Mouse (Mus musculus) leukemia stem cell, adult 10-12 weeks (primary cell): ENCODE data around the gene Usf1. TPM values are rescaled to one million over a fixed set of nuclear protein-coding genes. Genes with fewer than 3 reads are reported as not detected.

Experiments
- polyA plus RNA-seq: library from polyadenylated mRNA; stranded (reverse); fragments of >175 nt; gene quantifications from 2 replicates; pipeline ENCODE4 v1.2.3, GENCODE M21; 2012; ENCODE audit warnings: low replicate concordance

The Usf1 gene
- 16.5 and 28.1 TPM in 2 replicates for polyA plus RNA-seq

DNA sequence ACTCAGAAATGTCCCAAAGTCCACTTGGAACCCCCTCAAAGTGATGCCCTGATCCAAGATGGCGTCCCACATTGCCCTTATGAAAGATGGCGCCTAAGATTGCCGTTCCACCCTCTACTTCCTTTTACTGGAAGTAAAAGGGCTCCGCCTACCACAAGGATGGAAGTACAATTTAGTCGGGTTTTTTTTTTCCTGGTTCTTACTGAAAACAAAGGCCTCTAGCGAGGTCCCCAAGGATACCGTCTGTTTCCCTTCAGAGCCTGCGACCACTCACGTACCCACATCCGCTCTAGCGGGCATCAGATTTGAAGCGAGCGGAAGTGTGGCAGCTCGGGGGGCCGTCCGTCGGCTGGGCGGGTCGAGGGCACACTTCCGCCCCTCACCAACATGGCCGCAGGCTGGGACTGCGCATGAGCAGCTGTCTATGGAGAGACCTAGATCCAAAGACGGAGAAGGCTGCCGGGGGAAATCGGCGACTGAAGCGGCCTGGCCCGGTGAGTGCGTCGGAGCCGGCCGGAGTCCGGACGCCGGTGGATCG, at the start of gene Usf1:
Gene Usf1 (plus strand): TSS at position 367 of the 538 bp plus-strand sequence.

DNA sequence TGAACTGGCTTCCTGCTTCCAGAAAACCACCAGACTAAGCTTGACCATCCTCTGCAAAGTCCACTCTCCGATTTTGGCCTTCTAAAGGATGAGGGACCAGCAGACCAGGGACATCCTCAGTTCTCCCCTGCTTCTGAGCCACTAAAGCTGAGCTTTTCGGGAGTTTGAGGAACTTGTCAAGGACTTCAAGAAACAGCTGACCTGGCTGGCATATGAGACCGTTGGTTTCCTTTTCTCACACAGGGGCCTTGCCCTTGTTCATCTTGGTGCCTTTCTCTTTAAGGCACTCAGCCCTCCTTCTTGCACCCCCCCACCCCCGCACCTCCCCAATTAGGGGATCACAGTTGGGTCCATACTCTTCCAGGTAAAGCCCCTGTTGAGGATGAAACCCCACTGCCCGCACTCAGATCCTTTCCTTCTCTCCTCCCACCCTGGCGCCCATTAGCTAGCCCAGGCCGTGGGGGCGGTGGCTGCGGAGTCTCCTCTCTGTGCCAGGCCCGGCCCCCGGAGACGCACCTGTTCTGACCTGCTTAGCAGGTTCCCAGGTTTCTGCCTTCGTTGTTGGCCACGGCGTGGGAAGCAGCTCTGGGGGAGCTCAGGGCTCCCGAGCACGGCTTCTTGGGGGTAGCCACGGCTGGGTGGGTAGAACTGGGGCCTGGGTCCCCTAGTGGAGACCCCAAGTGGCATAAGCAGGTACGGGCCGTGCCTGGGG, 41.1 kb upstream of the Usf1 start, which contains the start of gene Nectin4:
Gene Nectin4 (plus strand): TSS at position 255 of the 712 bp plus-strand sequence.

DNA sequence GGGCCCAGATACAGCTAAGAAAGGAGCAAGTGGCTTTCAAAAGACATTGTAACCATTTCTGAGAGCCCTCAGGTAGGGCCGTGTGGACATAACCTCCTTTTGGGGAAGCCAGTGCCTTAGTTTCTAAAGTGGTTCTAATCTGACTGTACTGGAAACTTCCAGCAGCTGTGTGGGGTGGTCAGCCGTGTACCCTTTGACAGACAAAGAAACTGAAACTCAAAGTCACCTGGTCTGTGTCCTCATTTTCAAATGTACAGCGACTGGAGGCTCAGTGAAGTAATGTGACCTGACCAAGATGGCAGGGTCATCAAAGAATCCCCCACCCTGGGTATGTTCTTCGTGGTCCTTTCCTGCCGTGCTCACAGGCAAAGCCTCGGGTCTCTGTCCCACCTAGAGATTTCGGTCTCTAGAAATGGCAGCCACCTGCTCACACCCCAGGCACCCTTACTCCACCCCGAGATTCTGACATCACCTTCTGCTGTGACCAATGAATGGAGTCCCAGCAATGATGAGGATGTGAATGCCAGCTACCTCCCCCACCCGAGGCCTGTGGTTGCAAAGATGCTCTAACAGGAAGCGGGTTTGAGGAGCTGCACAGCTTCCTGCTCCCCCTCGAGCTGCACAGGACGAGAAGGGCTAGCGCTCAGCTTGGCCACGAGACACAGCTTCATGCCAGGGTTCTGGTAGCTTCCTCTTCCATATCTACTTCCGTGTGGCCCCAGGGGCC, 22.6 kb upstream of the Usf1 start, which contains the start of gene Arhgap30:
Gene Arhgap30 (plus strand): TSS at position 579 of the 727 bp plus-strand sequence.

DNA sequence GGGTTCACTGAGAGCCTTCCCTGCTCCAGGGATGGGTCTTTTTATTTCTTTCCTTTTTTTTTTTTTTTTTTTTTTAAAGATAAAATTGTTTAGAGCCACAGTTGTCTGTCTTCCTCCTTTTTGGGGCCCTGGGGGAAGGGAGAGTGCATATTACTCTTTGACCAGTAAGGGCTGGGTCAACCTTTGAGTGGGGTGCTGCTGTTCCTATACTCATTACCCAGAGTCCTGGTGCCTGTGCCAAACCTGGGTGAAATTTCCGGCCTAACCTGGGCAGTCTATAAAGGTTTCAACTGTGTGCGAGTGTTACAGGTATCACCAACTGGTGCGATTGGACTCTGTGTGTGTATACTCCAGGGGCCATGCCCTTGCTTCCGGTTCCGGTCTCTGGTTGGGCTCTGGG, 7.5 kb downstream of the Usf1 start, which contains the start of gene Tstd1:
Gene Tstd1 (plus strand): TSS at position 213 of the 400 bp plus-strand sequence.

DNA sequence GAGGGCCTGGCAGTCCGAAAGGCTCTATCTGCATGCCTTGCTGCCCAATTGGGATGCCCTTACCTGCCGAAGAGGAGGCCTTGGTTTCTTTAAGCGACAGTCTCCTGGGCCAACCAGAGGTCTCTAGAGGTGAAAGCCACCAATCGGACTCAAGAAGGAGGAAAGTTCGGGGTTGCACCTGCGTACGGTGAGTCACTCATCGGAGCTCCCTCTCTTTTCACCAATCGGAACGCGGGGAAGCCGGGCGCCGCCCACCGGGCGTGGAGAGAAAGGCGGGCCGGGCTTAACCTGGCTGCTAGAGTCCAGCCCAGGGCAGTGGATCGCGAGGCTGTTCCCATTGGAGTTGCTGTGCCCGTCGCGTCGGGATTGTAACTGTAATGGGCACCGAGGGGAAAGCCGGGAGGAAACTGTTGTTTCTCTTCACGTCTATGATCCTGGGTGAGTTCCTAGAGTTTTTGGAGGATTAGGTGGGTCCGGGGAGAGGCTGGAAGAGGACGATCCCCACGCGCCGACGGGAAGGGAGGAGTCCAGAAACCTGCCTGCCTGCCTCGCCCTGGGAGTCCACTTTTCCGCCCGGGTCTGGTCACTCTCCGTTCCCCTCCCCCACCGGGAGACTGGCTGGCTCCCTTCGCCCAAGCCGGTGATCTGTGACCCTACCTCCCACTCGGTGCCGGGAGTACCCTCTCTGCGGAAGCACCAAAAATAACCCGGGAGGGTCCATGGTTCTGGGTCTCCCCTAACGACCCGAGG, 26.3 kb downstream of the Usf1 start, which contains the start of gene F11r:
Gene F11r (plus strand): TSS at position 272 of the 750 bp plus-strand sequence.

Other genes with a start within 250 kb of the Usf1 start
- gene Pcp4l1, start 215.0 kb upstream of the Usf1 start, polyA plus RNA-seq, result 0.62 and 0.98 TPM in 2 replicates
- not detected in 2 replicates for gene Nr1i3, start 197.3 kb upstream of the Usf1 start, polyA plus RNA-seq
- gene Tomm40l, start 188.8 kb upstream of the Usf1 start, polyA plus RNA-seq, result 26.4 and 37.3 TPM in 2 replicates
- not detected in 2 replicates for gene Apoa2, start 186.3 kb upstream of the Usf1 start, polyA plus RNA-seq
- gene Fcer1g, start 176.9 kb upstream of the Usf1 start, polyA plus RNA-seq, result 4.7 and 8.4 TPM in 2 replicates
- 0.84 and 2.4 TPM in 2 replicates for gene Adamts4, start 160.9 kb upstream of the Usf1 start, polyA plus RNA-seq
- gene Ndufs2, start 159.9 kb upstream of the Usf1 start, polyA plus RNA-seq, result 38.4 and 41.1 TPM in 2 replicates
- 42.5 and 71.9 TPM in 2 replicates for gene B4galt3, start 141.0 kb upstream of the Usf1 start, polyA plus RNA-seq
- 169 and 176 TPM in 2 replicates for gene Ppox, start 130.1 kb upstream of the Usf1 start, polyA plus RNA-seq
- gene Usp21, start 123.3 kb upstream of the Usf1 start, polyA plus RNA-seq, result 127 and 157 TPM in 2 replicates
- gene Ufc1, start 116.3 kb upstream of the Usf1 start, polyA plus RNA-seq, result 14.2 and 23.6 TPM in 2 replicates
- 5.3 and 15.7 TPM in 2 replicates for gene Dedd, start 82.2 kb upstream of the Usf1 start, polyA plus RNA-seq
- 4.9 and 11.5 TPM in 2 replicates for gene Nit1, start 65.7 kb upstream of the Usf1 start, polyA plus RNA-seq
- 5.4 and 7.4 TPM in 2 replicates for gene Pfdn2, start 65.6 kb upstream of the Usf1 start, polyA plus RNA-seq
- 0.22 and 0.81 TPM in 2 replicates for gene Klhdc9, start 50.5 kb upstream of the Usf1 start, polyA plus RNA-seq
- 0.87 and 1.1 TPM in 2 replicates for gene Nectin4, start 41.2 kb upstream of the Usf1 start, polyA plus RNA-seq
- 30.2 and 30.6 TPM in 2 replicates for gene Arhgap30, start 22.4 kb upstream of the Usf1 start, polyA plus RNA-seq
- not detected in 2 replicates for gene Tstd1, start 7.6 kb downstream of the Usf1 start, polyA plus RNA-seq
- gene F11r, start 26.2 kb downstream of the Usf1 start, polyA plus RNA-seq, result 0.45 and 8.3 TPM in 2 replicates
- 5.6 and 7.1 TPM in 2 replicates for gene Alyref2, start 92.2 kb downstream of the Usf1 start, polyA plus RNA-seq
- gene Itln1, start 124.0 kb downstream of the Usf1 start, polyA plus RNA-seq, result not detected in 2 replicates
- 0.30 TPM in 1 of 2 replicates, not detected in the other for gene Cd244a, start 147.9 kb downstream of the Usf1 start, polyA plus RNA-seq
- 1.4 and 2.4 TPM in 2 replicates for gene Ly9, start 196.1 kb downstream of the Usf1 start, polyA plus RNA-seq
- gene Slamf7, start 241.7 kb downstream of the Usf1 start, polyA plus RNA-seq, result 0.35 and 0.47 TPM in 2 replicates